Comparison of ENCODE assay signal across 9 mouse cellular contexts in genomic region chr10:3591790-3592189, GRCm38 (mm10). TPM values are rescaled to one million over a fixed set of nuclear protein-coding genes. Genes with fewer than 3 reads are reported as not detected.
DNase-seq lines count a peak whose midpoint lies in the region; ATAC-seq lines count a peak whose summit lies in the region.
"Had no signal": no experiment of that assay in that cellular context is flagged by ENCODE, and none has a peak within 500 bp of the region (broad histone marks: within the 10 kb centered on the region; RNA-seq: fewer than 3 reads in every experiment).

No protein-coding gene starts in this region.

- H3K9ac ChIP-seq in forebrain, embryonic 15.5 days (replicated peaks), result no peak overlapping the region
- no peak overlapping the region for H3K9ac ChIP-seq in intestine, embryonic 15.5 days
- H3K9ac ChIP-seq in midbrain, embryonic 16.5 days (ENCODE audit: low read depth, low read length), result no peak overlapping the region

- no peaks in the 10 kb centered on the region for H3K4me1 ChIP-seq in forebrain, embryonic 15.5 days
- 0 out of 2 replicates have a peak, but pooled peaks cover 7% of the 10 kb centered on the region for H3K4me1 ChIP-seq in intestine, embryonic 15.5 days (replicated peaks)
- 0 out of 2 replicates have a peak, but pooled peaks cover 4% of the 10 kb centered on the region for H3K4me1 ChIP-seq in midbrain, embryonic 16.5 days (ENCODE audit: control insufficient read depth, insufficient read depth, low read length)
- H3K4me1 ChIP-seq: megakaryocyte, embryonic 14.5 days had no signal

- no peak overlapping the region for H3K4me2 ChIP-seq in forebrain, embryonic 15.5 days (replicated peaks)
- H3K4me2 ChIP-seq in intestine, embryonic 15.5 days (replicated peaks), result no peak overlapping the region
- no peak overlapping the region for H3K4me2 ChIP-seq in midbrain, embryonic 16.5 days (ENCODE audit: low read length)

- no peaks in the 10 kb centered on the region for H3K27me3 ChIP-seq in forebrain, embryonic 15.5 days
- no peaks in the 10 kb centered on the region for H3K27me3 ChIP-seq in intestine, embryonic 15.5 days (replicated peaks)
- no peaks in the 10 kb centered on the region for H3K27me3 ChIP-seq in midbrain, embryonic 16.5 days (ENCODE audit: control insufficient read depth, insufficient read depth, low read depth, low read length)
- H3K27me3 ChIP-seq: megakaryocyte, embryonic 14.5 days had no signal

- H3K27ac ChIP-seq in forebrain, embryonic 15.5 days (replicated peaks), result no peak overlapping the region
- H3K27ac ChIP-seq in intestine, embryonic 15.5 days, result no peak overlapping the region
- H3K27ac ChIP-seq in midbrain, embryonic 16.5 days (ENCODE audit: low read length), result no peak overlapping the region

- DNase-seq in kidney, postnatal 10 days, result peak; percentile 29
- DNase-seq in kidney, adult 8-10 months, result no peak
- DNase-seq in left cerebral cortex, adult 9 months (ENCODE audit: low spot score in 2 of 2), result no peak
- no peak for DNase-seq in spleen, postnatal 10 days (ENCODE audit: low spot score in 2 of 2)
- no peak for DNase-seq in layer of hippocampus, adult 9-11 months

- H3K9me3 ChIP-seq in forebrain, embryonic 15.5 days, result no peaks in the 10 kb centered on the region
- no peaks in the 10 kb centered on the region for H3K9me3 ChIP-seq in intestine, embryonic 15.5 days
- H3K9me3 ChIP-seq in midbrain, embryonic 16.5 days (replicated peaks; ENCODE audit: control insufficient read depth, low read length, poor library complexity, severe bottlenecking), result no peaks in the 10 kb centered on the region

- WGBS in forebrain, embryonic 15.5 days, result 12% methylated on average over 3 of the region's 3 CpGs
- 33% methylated on average over 3 of the region's 3 CpGs for WGBS in intestine, embryonic 15.5 days
- WGBS in midbrain, embryonic 16.5 days, result 8% methylated on average over 3 of the region's 3 CpGs

- H3K4me3 ChIP-seq in forebrain, embryonic 15.5 days, result no peak overlapping the region
- no peak overlapping the region for H3K4me3 ChIP-seq in intestine, embryonic 15.5 days (replicated peaks)
- H3K4me3 ChIP-seq in midbrain, embryonic 16.5 days (ENCODE audit: low read depth, low read length), result no peak overlapping the region
- H3K4me3 ChIP-seq: megakaryocyte, embryonic 14.5 days had no signal

- H3K36me3 ChIP-seq in forebrain, embryonic 15.5 days, result no peaks in the 10 kb centered on the region
- no peaks in the 10 kb centered on the region for H3K36me3 ChIP-seq in intestine, embryonic 15.5 days
- H3K36me3 ChIP-seq in midbrain, embryonic 16.5 days (ENCODE audit: control insufficient read depth, insufficient read depth, low read length), result no peaks in the 10 kb centered on the region

- 0 out of 2 replicates have a peak, but pooled peaks have one; percentile 29 for ATAC-seq in forebrain, embryonic 15.5 days (replicated peaks)
- ATAC-seq in intestine, embryonic 15.5 days, result peak; percentile 81
- ATAC-seq in midbrain, embryonic 16.5 days, result peak; percentile 58; the same call in 1 of the 2 replicates

RNA-seq across cellular contexts. Expression of gene Iyd, which starts 51.8 kb away (rescaled TPM):
- polyA plus RNA-seq in forebrain, embryonic 15.5 days (2015; fragmentation: Nextera tagmentation; extraction: Ambion mirVana), result 0.46 and 0.51 TPM in 2 replicates
- polyA plus RNA-seq in intestine, embryonic 15.5 days (2015; fragmentation: Nextera tagmentation; extraction: Ambion mirVana), result 4.4 and 5.5 TPM in 2 replicates
- polyA plus RNA-seq in midbrain, embryonic 16.5 days (2015; fragmentation: Nextera tagmentation; extraction: Ambion mirVana), result 0.59 and 0.60 TPM in 2 replicates

Comparison
In these comparisons a context has a peak if more than half of its experiments do, and no peak if none do; other contexts are left out.
1. ATAC-seq: peak in every context shown above with its lines; median percentile 81 in intestine, embryonic 15.5 days; 58 in midbrain, embryonic 16.5 days; 29 in forebrain, embryonic 15.5 days.